Mouse (Mus musculus) heart, embryonic 12.5 days (tissue): Measurements from ENCODE around the gene Cd4. TPM values are rescaled to one million over a fixed set of nuclear protein-coding genes. Genes with fewer than 3 reads are reported as not detected.
A peak's percentile ranks its signal among the peaks of the same experiment; 100 is the strongest.

Source experiments
- ATAC-seq: fragments of 200-750 bp; cut with Nextera tagmentation; 2 replicates; pipeline ENCODE4 v1.8.0; 2017; ENCODE audit warnings: moderate TSS enrichment, moderate library complexity; ENCODE audit not compliant: insufficient number of reproducible peaks, low FRiP score
- H3K27ac ChIP-seq: fragments of 300-500 bp; sonication (generic); 2 replicates; pipeline ENCODE4 v1.5.1; 2016; ENCODE audit warnings: mild to moderate bottlenecking, moderate library complexity; ENCODE audit not compliant: poor library complexity, severe bottlenecking
- H3K27me3 ChIP-seq: fragments of 300-500 bp; sonication (generic); replicated peaks from 2 replicates; pipeline ENCODE4 v1.6.1; 2016; ENCODE audit warnings: mild to moderate bottlenecking, moderate library complexity
- H3K36me3 ChIP-seq: fragments of 300-500 bp; sonication (generic); 2 replicates; pipeline ENCODE4 v1.6.1; 2016; ENCODE audit warnings: mild to moderate bottlenecking, moderate library complexity
- H3K4me1 ChIP-seq: fragments of 300-500 bp; sonication (generic); replicated peaks from 2 replicates; pipeline ENCODE4 v1.6.1; 2016; ENCODE audit warnings: mild to moderate bottlenecking
- H3K4me2 ChIP-seq: fragments of 300-500 bp; sonication (generic); 2 replicates; pipeline ENCODE4 v1.6.1; 2016; ENCODE audit warnings: mild to moderate bottlenecking, moderate library complexity
- H3K4me3 ChIP-seq: fragments of 300-500 bp; sonication (generic); 2 replicates; pipeline ENCODE4 v1.5.1; 2016; ENCODE audit warnings: mild to moderate bottlenecking
- H3K9ac ChIP-seq: fragments of 300-500 bp; sonication (generic); 2 replicates; pipeline ENCODE4 v1.6.1; 2016; ENCODE audit warnings: mild to moderate bottlenecking, moderate library complexity
- H3K9me3 ChIP-seq: fragments of 300-500 bp; sonication (generic); replicated peaks from 2 replicates; pipeline ENCODE4 v1.6.1; 2016; ENCODE audit warnings: mild to moderate bottlenecking, moderate library complexity
- WGBS: fragments of 180-500 bp; shearing (Covaris S2); methylation state at CpG from one replicate; pipeline ENCODE4 v1.1.7; 2016; 5-methylcytosine and 5-hydroxymethylcytosine counted together
- polyA plus RNA-seq: library from polyadenylated mRNA; unstranded; fragments of >200 nt; fragmentation: Nextera tagmentation; extraction: Ambion mirVana; gene quantifications from 2 replicates; pipeline ENCODE4 v1.2.1, GENCODE M21; 2016

The Cd4 gene
- polyA plus RNA-seq, 1 experiment from 2014 or later = not detected

- WGBS = 33% methylated on average over 12 of the region's 12 CpGs
- Histone ChIP-seq H3K9me3 (no peaks in the 10 kb centered on the region), H3K27me3 (no peaks in the 10 kb centered on the region), H3K4me3 (0 out of 2 replicates have a peak overlapping the region, but pooled peaks have one; percentile 6), H3K4me2 (peak overlapping the region; percentile 41), H3K36me3 (no peaks in the 10 kb centered on the region), H3K4me1 (peaks cover 27% of the 10 kb centered on the region), H3K9ac (0 out of 2 replicates have a peak overlapping the region, but pooled peaks have one; percentile 32), H3K27ac (peak overlapping the region; percentile 89)
- ATAC-seq = no peak
These were observed 37.3 kb upstream of the Cd4 start for GRCm38 (mm10) chr6:124925173-124925793.

GRCm38 (mm10) chr6:124921539-124921938 is 33.5 kb upstream of the Cd4 start:
- Histone ChIP-seq H3K4me1 (peaks cover 42% of the 10 kb centered on the region), H3K36me3 (no peaks in the 10 kb centered on the region), H3K27me3 (no peaks in the 10 kb centered on the region), H3K9ac (no peak overlapping the region), H3K4me3 (no peak overlapping the region), H3K4me2 (no peak overlapping the region), H3K27ac (peak overlapping the region; percentile 100; the same call in 1 of the 2 replicates), H3K9me3 (no peaks in the 10 kb centered on the region)
- ATAC-seq = no peak
- WGBS = 68% methylated on average over 4 of the region's 4 CpGs

GRCm38 (mm10) chr6:124920318-124921085 is 32.5 kb upstream of the Cd4 start:
- Histone ChIP-seq H3K9ac (peak overlapping the region; percentile 60; the same call in 1 of the 2 replicates), H3K4me2 (peak overlapping the region; percentile 96), H3K27me3 (no peaks in the 10 kb centered on the region), H3K4me3 (peak overlapping the region; percentile 34; the same call in 1 of the 2 replicates), H3K9me3 (no peaks in the 10 kb centered on the region), H3K4me1 (peaks cover 43% of the 10 kb centered on the region), H3K36me3 (no peaks in the 10 kb centered on the region), H3K27ac (peak overlapping the region; percentile 100)
- WGBS = 31% methylated on average over 9 of the region's 9 CpGs
- ATAC-seq = no peak

GRCm38 (mm10) chr6:124919695-124920317 is 31.8 kb upstream of the Cd4 start, which contains the start of gene Ptms:
Gene Ptms (minus strand): TSS chr6:124920103.
- Histone ChIP-seq H3K4me3 (peak within 1 kb of the TSS; percentile 34), H3K9ac (peak within 1 kb of the TSS; percentile 60; the same call in 1 of the 2 replicates), H3K9me3 (no peaks in the 10 kb centered on the region), H3K27ac (peak within 1 kb of the TSS; percentile 100), H3K36me3 (peaks cover under 1% of the 10 kb centered on the region; the same call in 1 of the 2 replicates), H3K4me2 (peak within 1 kb of the TSS; percentile 96), H3K4me1 (peaks cover 45% of the 10 kb centered on the region), H3K27me3 (no peaks in the 10 kb centered on the region)
- ATAC-seq = peak; percentile 83
- under 1% methylated on average over 13 of the region's 13 CpGs for WGBS

- WGBS = 19% methylated on average over 13 of the region's 14 CpGs
- H3K4me1 ChIP-seq = peaks cover 52% of the 10 kb centered on the region
These were observed 31.0 kb upstream of the Cd4 start for GRCm38 (mm10) chr6:124918890-124919627.

GRCm38 (mm10) chr6:124918331-124918690 is 30.3 kb upstream of the Cd4 start:
- Histone ChIP-seq H3K4me3 (peak overlapping the region; percentile 94), H3K4me2 (peak overlapping the region; percentile 96), H3K4me1 (peaks cover 58% of the 10 kb centered on the region), H3K9me3 (no peaks in the 10 kb centered on the region), H3K27me3 (no peaks in the 10 kb centered on the region), H3K9ac (peak overlapping the region; percentile 100), H3K27ac (peak overlapping the region; percentile 100), H3K36me3 (peaks cover 15% of the 10 kb centered on the region)
- WGBS = 20% methylated on average over 7 of the region's 7 CpGs
- no peak for ATAC-seq

More at GRCm38 (mm10) chr6:124918890-124919627, 31.0 kb upstream of the Cd4 start:
- Histone ChIP-seq H3K4me3 (peak overlapping the region; percentile 94), H3K4me2 (peak overlapping the region; percentile 96), H3K27ac (peak overlapping the region; percentile 100), H3K27me3 (no peaks in the 10 kb centered on the region), H3K9ac (0 out of 2 replicates have a peak overlapping the region, but pooled peaks have one; percentile 39), H3K9me3 (no peaks in the 10 kb centered on the region), H3K36me3 (peaks cover 8% of the 10 kb centered on the region)
- ATAC-seq = no peak

GRCm38 (mm10) chr6:124917518-124918330 is 29.7 kb upstream of the Cd4 start:
- WGBS = under 1% methylated on average over 68 of the region's 89 CpGs

GRCm38 (mm10) chr6:124916695-124917517 is 28.9 kb upstream of the Cd4 start:
- H3K9me3 ChIP-seq = no peaks in the 10 kb centered on the region
- peak overlapping the region; percentile 94 for H3K4me3 ChIP-seq
- peak overlapping the region; percentile 100 for H3K9ac ChIP-seq
- H3K27me3 ChIP-seq = no peaks in the 10 kb centered on the region
- WGBS = 1% methylated on average over 66 of the region's 67 CpGs
- H3K4me1 ChIP-seq = peaks cover 58% of the 10 kb centered on the region
- H3K27ac ChIP-seq = peak overlapping the region; percentile 100
- H3K4me2 ChIP-seq = peak overlapping the region; percentile 96
- peaks cover 21% of the 10 kb centered on the region for H3K36me3 ChIP-seq
- peak; percentile 75 for ATAC-seq

More at GRCm38 (mm10) chr6:124917518-124918330, 29.7 kb upstream of the Cd4 start:
- Histone ChIP-seq H3K27me3 (no peaks in the 10 kb centered on the region), H3K4me3 (peak overlapping the region; percentile 94), H3K4me2 (peak overlapping the region; percentile 96), H3K27ac (peak overlapping the region; percentile 100), H3K9ac (peak overlapping the region; percentile 100), H3K36me3 (peaks cover 21% of the 10 kb centered on the region), H3K4me1 (peaks cover 58% of the 10 kb centered on the region), H3K9me3 (no peaks in the 10 kb centered on the region)
- ATAC-seq = peak; percentile 77

GRCm38 (mm10) chr6:124915942-124916694 is 28.1 kb upstream of the Cd4 start:
- Histone ChIP-seq H3K27me3 (0 out of 2 replicates have a peak, but pooled peaks cover 2% of the 10 kb centered on the region), H3K9ac (peak overlapping the region; percentile 100), H3K4me1 (peaks cover 61% of the 10 kb centered on the region), H3K9me3 (no peaks in the 10 kb centered on the region), H3K4me3 (peak overlapping the region; percentile 94), H3K36me3 (peaks cover 21% of the 10 kb centered on the region), H3K27ac (peak overlapping the region; percentile 100; the same call in 1 of the 2 replicates), H3K4me2 (peak overlapping the region; percentile 96)
- no peak for ATAC-seq
- WGBS = 8% methylated on average over 12 of the region's 12 CpGs
